Mouse (Mus musculus) liver, embryonic 11.5 days (tissue): ENCODE results near the gene Zfp384. TPM values are rescaled to one million over a fixed set of nuclear protein-coding genes. Genes with fewer than 3 reads are reported as not detected.
"Not testable (repeated sequence)": the region's sequence is repeated elsewhere in the genome, so short reads cannot be mapped to it uniquely, and the experiment has no call there.

ENCODE experiments used
- ATAC-seq: fragments of 200-750 bp; cut with Nextera tagmentation; replicated peaks from 2 replicates; pipeline ENCODE4 v1.8.0; 2017; ENCODE audit warnings: moderate number of reproducible peaks, mild to moderate bottlenecking, moderate TSS enrichment, moderate library complexity; ENCODE audit not compliant: low FRiP score
- DNase-seq: peaks from one replicate; pipeline ENCODE4 v3.0.0-alpha.2; 2017; ENCODE audit warnings: low spot score
- H3K27ac ChIP-seq: fragments of 300-500 bp; sonication (generic); 2 replicates; pipeline ENCODE4 v1.5.1; 2014; ENCODE audit warnings: mild to moderate bottlenecking, low read depth, low read length, control low read depth
- H3K27me3 ChIP-seq: fragments of 300-500 bp; sonication (generic); replicated peaks from 2 replicates; pipeline ENCODE4 v1.6.1; 2014; ENCODE audit warnings: low read length, mixed read lengths; ENCODE audit not compliant: control insufficient read depth, insufficient read depth
- H3K36me3 ChIP-seq: fragments of 300-500 bp; sonication (generic); 2 replicates; pipeline ENCODE4 v1.6.1; 2014; ENCODE audit warnings: mild to moderate bottlenecking, low read length, moderate library complexity, mixed read lengths; ENCODE audit not compliant: control insufficient read depth, insufficient read depth
- H3K4me1 ChIP-seq: fragments of 300-500 bp; sonication (generic); replicated peaks from 2 replicates; pipeline ENCODE4 v1.6.1; 2014; ENCODE audit warnings: low read length, mixed read lengths; ENCODE audit not compliant: control insufficient read depth, insufficient read depth
- H3K4me2 ChIP-seq: fragments of 300-500 bp; sonication (generic); 2 replicates; pipeline ENCODE4 v1.6.1; 2014; ENCODE audit warnings: mild to moderate bottlenecking, control low read depth, moderate library complexity
- H3K4me3 ChIP-seq: fragments of 300-500 bp; sonication (generic); 2 replicates; pipeline ENCODE4 v1.5.1; 2014; ENCODE audit warnings: low read depth, low read length, control low read depth
- H3K9ac ChIP-seq: fragments of 300-500 bp; sonication (generic); 2 replicates; pipeline ENCODE4 v1.6.1; 2014; ENCODE audit warnings: low read depth, low read length, control low read depth
- H3K9me3 ChIP-seq: fragments of 300-500 bp; sonication (generic); 2 replicates; pipeline ENCODE4 v1.6.1; 2016; ENCODE audit warnings: low read length, inconsistent platforms, mixed read lengths; ENCODE audit not compliant: control insufficient read depth
- WGBS: fragments of 180-500 bp; shearing (Covaris S2); extraction: QIAGEN DNeasy Blood & Tissue Kit; methylation state at CpG from one replicate; pipeline ENCODE4 v1.1.7; 2014; 5-methylcytosine and 5-hydroxymethylcytosine counted together
- polyA plus RNA-seq: library from polyadenylated mRNA; unstranded; fragments of >200 nt; fragmentation: Nextera tagmentation; extraction: Ambion mirVana; gene quantifications from 2 replicates; pipeline ENCODE4 v1.2.1, GENCODE M21; 2014

Gene Zfp384
- polyA plus RNA-seq, 1 experiment from 2014 or later = 7.9 TPM

DNA sequence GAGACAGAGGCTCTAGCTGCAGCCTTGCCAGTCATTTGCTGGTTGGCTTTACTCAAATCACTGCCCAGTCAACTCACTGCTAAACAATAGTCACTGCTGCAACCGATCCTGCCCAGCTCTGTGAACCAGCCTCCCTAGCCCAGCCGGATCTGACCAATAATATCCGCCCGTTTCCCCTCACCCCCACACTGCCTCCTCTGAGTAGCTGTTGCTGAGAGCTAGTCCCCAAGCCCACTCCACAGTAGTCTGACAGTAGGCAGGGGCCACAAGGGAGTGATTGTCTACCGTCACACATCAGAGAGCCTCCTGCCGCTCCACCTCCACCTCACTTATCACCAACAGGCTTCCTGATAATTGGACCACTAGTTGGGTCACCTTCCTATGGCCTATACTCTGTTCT, 52.5 kb downstream of the Zfp384 start:
- ATAC-seq (0 out of 2 replicates have a peak, but pooled peaks have one; percentile 21), DNase-seq (no peak)
- H3K36me3 ChIP-seq = no peaks in the 10 kb centered on the region
- WGBS = 28% methylated on average over 6 of the region's 6 CpGs
- peaks cover 18% of the 10 kb centered on the region for H3K4me1 ChIP-seq
- H3K27me3 ChIP-seq = no peaks in the 10 kb centered on the region
- no peaks in the 10 kb centered on the region for H3K9me3 ChIP-seq
- no peak overlapping the region for H3K9ac ChIP-seq
- no peak overlapping the region for H3K27ac ChIP-seq
- no peak overlapping the region for H3K4me3 ChIP-seq
- no peak overlapping the region for H3K4me2 ChIP-seq

DNA sequence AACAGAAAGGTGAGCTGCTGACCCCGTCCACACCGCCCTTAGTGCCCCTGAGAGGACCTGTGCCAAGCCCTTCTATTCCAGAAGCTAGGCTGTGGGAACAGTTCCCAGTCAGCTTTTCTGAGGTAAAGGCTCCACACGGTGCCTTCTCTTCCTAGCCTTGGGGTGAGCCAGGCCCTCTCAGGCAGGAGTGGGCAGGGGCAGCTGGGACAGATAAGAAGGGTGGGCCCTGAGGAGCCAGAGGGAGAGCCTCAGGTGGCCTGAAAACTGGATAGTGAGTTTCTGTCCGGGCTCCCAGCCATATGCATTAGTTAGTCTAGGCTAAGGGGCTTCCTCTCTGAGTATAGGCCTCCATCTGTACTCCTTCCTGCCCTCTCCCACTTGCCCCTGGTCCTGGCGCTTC, 53.6 kb downstream of the Zfp384 start:
- no peak overlapping the region for H3K9ac ChIP-seq
- WGBS = 63% methylated on average over 5 of the region's 5 CpGs
- H3K27ac ChIP-seq = no peak overlapping the region
- H3K27me3 ChIP-seq = no peaks in the 10 kb centered on the region
- H3K9me3 ChIP-seq = no peaks in the 10 kb centered on the region
- DNase-seq = no peak
- no peaks in the 10 kb centered on the region for H3K36me3 ChIP-seq
- no peak overlapping the region for H3K4me3 ChIP-seq
- ATAC-seq = peak; percentile 72
- H3K4me1 ChIP-seq = peaks cover 18% of the 10 kb centered on the region
- peak overlapping the region; percentile 21; the same call in 1 of the 2 replicates for H3K4me2 ChIP-seq

- DNase-seq = no peak
- Histone ChIP-seq H3K27me3 (no peaks in the 10 kb centered on the region), H3K4me3 (no peak overlapping the region), H3K9ac (no peak overlapping the region), H3K36me3 (no peaks in the 10 kb centered on the region), H3K27ac (no peak overlapping the region), H3K4me2 (no peak overlapping the region), H3K4me1 (peaks cover 19% of the 10 kb centered on the region), H3K9me3 (no peaks in the 10 kb centered on the region)
- WGBS = 76% methylated on average over 6 of the region's 6 CpGs
- ATAC-seq = no peak
Observed at GRCm38 (mm10) chr6:125063906-125064305, 55.0 kb downstream of the Zfp384 start.

- H3K27ac ChIP-seq, H3K9ac ChIP-seq, H3K4me3 ChIP-seq, H3K9me3 ChIP-seq, H3K4me2 ChIP-seq, DNase-seq, H3K27me3 ChIP-seq, H3K36me3 ChIP-seq, ATAC-seq: not testable (repeated sequence)
- no CpG with 5 or more reads among the region's 1 CpGs for WGBS
- H3K4me1 ChIP-seq = peaks cover 18% of the 10 kb centered on the region
Observed at GRCm38 (mm10) chr6:125065223-125065622, 56.3 kb downstream of the Zfp384 start.

DNA sequence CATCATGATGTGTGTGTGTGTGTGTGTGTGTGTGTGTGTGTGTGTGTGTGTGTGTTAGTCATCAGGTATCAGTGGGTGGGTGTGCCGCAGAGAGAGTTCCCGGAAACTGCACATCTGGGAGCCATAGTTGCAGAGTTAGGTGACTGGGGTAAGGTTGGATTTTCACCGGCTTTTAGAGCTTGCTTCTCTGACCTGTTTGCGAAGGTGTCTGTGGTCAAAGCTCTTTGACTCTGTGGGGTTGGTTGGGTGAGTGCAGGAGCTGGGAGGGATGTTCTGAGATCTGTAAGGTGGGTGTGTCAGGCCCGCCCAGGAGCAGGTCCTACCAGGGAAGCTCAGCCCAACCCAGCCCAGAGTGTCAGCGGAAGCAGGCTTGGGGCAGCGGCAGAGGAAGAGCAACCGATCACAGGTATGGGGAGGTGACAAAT, 58.6 kb downstream of the Zfp384 start, which contains the start of gene Lpar5:
Gene Lpar5, plus strand, starts transcription at position 350 of the 425 bp plus-strand sequence.
- Histone ChIP-seq H3K4me1 (peaks cover 23% of the 10 kb centered on the region), H3K27ac (no peak within 1 kb of the TSS), H3K9me3 (no peaks in the 10 kb centered on the region), H3K9ac (no peak within 1 kb of the TSS), H3K27me3 (no peaks in the 10 kb centered on the region), H3K4me2 (peak within 1 kb of the TSS; percentile 25), H3K36me3 (no peaks in the 10 kb centered on the region), H3K4me3 (no peak within 1 kb of the TSS)
- 44% methylated on average over 8 of the region's 8 CpGs for WGBS
- no peak for ATAC-seq
- no peak for DNase-seq

- Histone ChIP-seq H3K27me3 (no peaks in the 10 kb centered on the region), H3K4me1 (peaks cover 21% of the 10 kb centered on the region), H3K9ac (peak overlapping the region; percentile 44), H3K4me3 (peak overlapping the region; percentile 43), H3K4me2 (peak overlapping the region; percentile 59), H3K9me3 (no peaks in the 10 kb centered on the region), H3K36me3 (no peaks in the 10 kb centered on the region), H3K27ac (peak overlapping the region; percentile 79)
- DNase-seq (peak; percentile 60), ATAC-seq (peak; percentile 96)
- 43% methylated on average over 18 of the region's 18 CpGs for WGBS
Observed at GRCm38 (mm10) chr6:125071170-125071895, 62.4 kb downstream of the Zfp384 start.

GRCm38 (mm10) chr6:125071896-125072279, 62.9 kb downstream of the Zfp384 start:
- DNase-seq (no peak), ATAC-seq (no peak)
- no peaks in the 10 kb centered on the region for H3K9me3 ChIP-seq
- no peaks in the 10 kb centered on the region for H3K36me3 ChIP-seq
- peak overlapping the region; percentile 43 for H3K4me3 ChIP-seq
- peak overlapping the region; percentile 44; the same call in 1 of the 2 replicates for H3K9ac ChIP-seq
- H3K27me3 ChIP-seq = no peaks in the 10 kb centered on the region
- H3K4me2 ChIP-seq = peak overlapping the region; percentile 59
- H3K4me1 ChIP-seq = peaks cover 21% of the 10 kb centered on the region
- 16% methylated on average over 2 of the region's 2 CpGs for WGBS
- H3K27ac ChIP-seq = peak overlapping the region; percentile 79

DNA sequence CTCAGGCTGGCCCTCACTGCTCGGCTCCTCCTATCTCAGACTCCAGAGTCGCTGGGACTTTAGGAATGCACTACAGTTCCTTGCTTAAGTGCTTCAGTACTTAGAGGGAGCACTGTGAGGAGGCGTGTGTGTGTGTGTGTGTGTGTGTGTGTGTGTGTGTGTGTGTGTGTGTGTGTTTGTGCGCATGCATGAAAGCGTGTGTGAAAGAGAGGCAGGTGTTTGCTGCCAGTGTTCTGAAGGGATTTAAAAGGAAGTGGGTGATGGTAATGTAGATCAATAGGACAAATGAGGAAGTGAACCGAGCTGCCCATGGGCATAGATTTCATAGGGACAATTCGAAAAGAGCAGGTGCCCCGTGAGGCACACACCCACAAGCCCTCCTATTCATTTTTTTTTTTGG, 64.9 kb downstream of the Zfp384 start:
- Histone ChIP-seq H3K27me3 (no peaks in the 10 kb centered on the region), H3K9me3 (no peaks in the 10 kb centered on the region), H3K9ac (no peak overlapping the region), H3K27ac (no peak overlapping the region), H3K4me2 (no peak overlapping the region), H3K4me1 (peaks cover 18% of the 10 kb centered on the region), H3K4me3 (no peak overlapping the region), H3K36me3 (no peaks in the 10 kb centered on the region)
- ATAC-seq = no peak
- 61% methylated on average over 8 of the region's 8 CpGs for WGBS
- no peak for DNase-seq

DNA sequence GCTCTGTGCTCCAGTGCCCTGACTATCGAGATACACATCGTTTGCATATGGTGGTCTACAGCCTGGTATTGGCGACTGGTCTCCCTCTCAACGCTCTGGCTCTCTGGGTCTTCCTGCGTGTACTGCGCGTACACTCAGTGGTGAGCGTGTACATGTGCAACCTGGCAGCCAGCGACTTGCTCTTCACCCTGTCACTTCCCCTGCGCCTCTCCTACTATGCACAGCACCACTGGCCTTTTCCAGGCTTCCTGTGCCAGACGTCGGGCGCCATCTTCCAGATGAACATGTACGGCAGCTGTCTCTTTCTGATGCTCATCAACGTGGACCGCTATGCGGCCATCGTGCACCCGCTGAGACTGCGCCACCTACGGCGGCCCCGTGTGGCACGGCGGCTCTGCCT, 72.4 kb downstream of the Zfp384 start:
- Histone ChIP-seq H3K4me1 (peaks cover 12% of the 10 kb centered on the region), H3K36me3 (no peaks in the 10 kb centered on the region), H3K9me3 (no peaks in the 10 kb centered on the region), H3K4me2 (peak overlapping the region; percentile 81), H3K27me3 (no peaks in the 10 kb centered on the region), H3K27ac (peak overlapping the region; percentile 45; the same call in 1 of the 2 replicates), H3K4me3 (peak overlapping the region; percentile 53), H3K9ac (peak overlapping the region; percentile 66)
- 30% methylated on average over 25 of the region's 25 CpGs for WGBS
- no peak for DNase-seq
- ATAC-seq = peak; percentile 35
